Mouse (Mus musculus): ENCODE data around the gene Fam210b. TPM values are rescaled to one million over a fixed set of nuclear protein-coding genes. Genes with fewer than 3 reads are reported as not detected.

Fam210b gene
- polyA plus RNA-seq, 1 experiment = 10.7 TPM

GRCm38 (mm10) chr2:172328248-172328647 is 17.1 kb upstream of the Fam210b start:
- H3K4me1 ChIP-seq (ENCODE audit: control insufficient read depth, insufficient read depth, low read length) = no peaks in the 10 kb centered on the region
- TF ChIP-seq POLR2A (IDR thresholded peaks at IDR 0.05; ENCODE audit: borderline replicate concordance, low read depth, low read length) (no peak), CTCF (IDR thresholded peaks at IDR 0.05; ENCODE audit: low read depth, low read length) (no peak)
- no peak overlapping the region for H3K4me3 ChIP-seq (ENCODE audit: insufficient read depth, low read length)
- H3K27ac ChIP-seq (ENCODE audit: insufficient read depth, low read depth, low read length) = no peak overlapping the region

DNA sequence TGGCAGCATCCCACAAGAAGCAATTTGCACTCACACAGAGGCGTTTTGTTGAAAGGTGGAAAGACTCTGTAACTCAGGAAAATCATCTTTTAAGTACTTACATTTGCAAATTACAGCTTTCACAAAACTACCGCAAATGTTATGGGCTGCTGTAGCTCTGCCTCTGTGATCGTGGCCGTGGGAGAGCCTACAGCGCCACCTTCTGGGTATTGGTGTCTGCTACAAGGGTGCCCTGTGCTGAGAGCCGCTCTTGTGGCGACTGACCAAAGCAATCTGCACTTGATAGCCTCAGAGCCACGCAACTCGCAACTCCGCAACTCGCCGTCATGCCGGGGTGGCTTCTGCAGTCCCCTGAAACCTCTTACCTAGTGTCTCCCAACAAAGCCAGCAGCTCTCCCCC is 16.2 kb upstream of the Fam210b start:
- Histone ChIP-seq H3K4me3 (ENCODE audit: insufficient read depth, low read length) (no peak overlapping the region), H3K27ac (ENCODE audit: insufficient read depth, low read depth, low read length) (no peak overlapping the region), H3K4me1 (ENCODE audit: control insufficient read depth, insufficient read depth, low read length) (no peaks in the 10 kb centered on the region)
- TF ChIP-seq CTCF (IDR thresholded peaks at IDR 0.05; ENCODE audit: low read depth, low read length) = 0 out of 2 replicates have a peak, but pooled peaks have one; percentile 40
- TF ChIP-seq POLR2A (IDR thresholded peaks at IDR 0.05; ENCODE audit: borderline replicate concordance, low read depth, low read length) = no peak

GRCm38 (mm10) chr2:172338206-172338942 is 7.0 kb upstream of the Fam210b start:
- Histone ChIP-seq H3K4me3 (ENCODE audit: insufficient read depth, low read length) (no peak overlapping the region), H3K4me1 (ENCODE audit: control insufficient read depth, insufficient read depth, low read length) (no peaks in the 10 kb centered on the region)

DNA sequence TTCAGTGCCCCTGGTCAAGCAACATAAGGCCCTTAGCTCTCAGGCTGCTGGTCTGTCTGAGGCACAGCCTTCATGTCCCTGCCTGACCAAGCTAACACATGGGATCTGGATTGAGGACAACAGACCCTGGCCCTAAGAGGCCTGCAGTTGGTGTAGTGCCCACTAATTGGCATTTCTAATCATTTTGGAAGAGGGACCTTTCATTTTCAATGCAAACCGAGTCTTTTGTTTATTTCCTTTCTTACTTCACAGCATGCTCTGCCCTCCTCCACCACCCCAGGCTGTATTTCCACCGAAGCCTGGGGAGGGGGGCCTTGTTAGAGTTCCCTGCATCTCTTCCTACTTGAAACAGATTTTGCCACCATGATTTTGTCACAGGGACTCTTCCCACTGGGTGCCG is 4.4 kb upstream of the Fam210b start:
- TF ChIP-seq POLR2A (IDR thresholded peaks at IDR 0.05; ENCODE audit: borderline replicate concordance, low read depth, low read length) (no peak), CTCF (IDR thresholded peaks at IDR 0.05; ENCODE audit: low read depth, low read length) (no peak)

More at GRCm38 (mm10) chr2:172338206-172338942, 7.0 kb upstream of the Fam210b start:
- H3K27ac ChIP-seq (ENCODE audit: insufficient read depth, low read depth, low read length) = no peak overlapping the region
- TF ChIP-seq CTCF (IDR thresholded peaks at IDR 0.05; ENCODE audit: low read depth, low read length) (no peak), POLR2A (IDR thresholded peaks at IDR 0.05; ENCODE audit: borderline replicate concordance, low read depth, low read length) (no peak)

GRCm38 (mm10) chr2:172341606-172342005 is 3.8 kb upstream of the Fam210b start:
- TF ChIP-seq POLR2A (IDR thresholded peaks at IDR 0.05; ENCODE audit: borderline replicate concordance, low read depth, low read length) = no peak
- no peak for TF ChIP-seq CTCF (IDR thresholded peaks at IDR 0.05; ENCODE audit: low read depth, low read length)
- no peak overlapping the region for H3K27ac ChIP-seq (ENCODE audit: insufficient read depth, low read depth, low read length)
- no peak overlapping the region for H3K4me3 ChIP-seq (ENCODE audit: insufficient read depth, low read length)
- H3K4me1 ChIP-seq (ENCODE audit: control insufficient read depth, insufficient read depth, low read length) = peaks cover 3% of the 10 kb centered on the region; the same call in 1 of the 2 replicates

More for the DNA sequence above, 4.4 kb upstream of the Fam210b start:
- Histone ChIP-seq H3K27ac (ENCODE audit: insufficient read depth, low read depth, low read length) (no peak overlapping the region), H3K4me3 (ENCODE audit: insufficient read depth, low read length) (no peak overlapping the region), H3K4me1 (ENCODE audit: control insufficient read depth, insufficient read depth, low read length) (peaks cover 3% of the 10 kb centered on the region; the same call in 1 of the 2 replicates)

GRCm38 (mm10) chr2:172343751-172344150 is 1.6 kb upstream of the Fam210b start:
- H3K4me3 ChIP-seq (ENCODE audit: insufficient read depth, low read length) = no peak overlapping the region
- H3K27ac ChIP-seq (ENCODE audit: insufficient read depth, low read depth, low read length) = no peak overlapping the region
- H3K4me1 ChIP-seq (ENCODE audit: control insufficient read depth, insufficient read depth, low read length) = peaks cover 3% of the 10 kb centered on the region; the same call in 1 of the 2 replicates
- TF ChIP-seq CTCF (IDR thresholded peaks at IDR 0.05; ENCODE audit: low read depth, low read length) (no peak), POLR2A (IDR thresholded peaks at IDR 0.05; ENCODE audit: borderline replicate concordance, low read depth, low read length) (no peak)

DNA sequence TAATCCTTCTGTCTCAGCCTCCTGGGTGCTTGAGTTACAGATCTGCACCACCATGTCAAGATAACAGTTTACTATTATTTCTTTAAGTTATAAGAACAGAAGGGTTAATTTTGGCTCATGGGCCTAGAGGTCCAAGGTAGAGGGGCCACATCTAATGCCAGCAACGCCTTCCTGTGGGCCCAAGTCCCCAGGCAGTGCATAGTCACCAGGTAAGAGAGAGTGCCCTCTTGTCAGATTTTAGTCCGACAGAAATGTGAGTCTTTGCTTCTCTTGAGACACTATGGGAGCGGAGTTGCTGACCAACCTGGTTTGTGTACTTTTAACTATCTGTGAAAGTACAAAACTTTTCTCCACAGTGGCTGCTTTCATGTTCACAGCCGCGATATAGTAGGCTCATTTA is 696 bp upstream of the Fam210b start:
- Histone ChIP-seq H3K27ac (ENCODE audit: insufficient read depth, low read depth, low read length) (no peak overlapping the region), H3K4me1 (ENCODE audit: control insufficient read depth, insufficient read depth, low read length) (peaks cover 3% of the 10 kb centered on the region; the same call in 1 of the 2 replicates), H3K4me3 (ENCODE audit: insufficient read depth, low read length) (no peak overlapping the region)
- TF ChIP-seq CTCF (IDR thresholded peaks at IDR 0.05; ENCODE audit: low read depth, low read length) = no peak
- TF ChIP-seq POLR2A (IDR thresholded peaks at IDR 0.05; ENCODE audit: borderline replicate concordance, low read depth, low read length) = no peak

GRCm38 (mm10) chr2:172346034-172346929 is 917 bp downstream of the Fam210b start:
- Histone ChIP-seq H3K27ac (ENCODE audit: insufficient read depth, low read depth, low read length) (no peak overlapping the region), H3K4me3 (ENCODE audit: insufficient read depth, low read length) (peak overlapping the region; percentile 94), H3K4me1 (ENCODE audit: control insufficient read depth, insufficient read depth, low read length) (peaks cover 3% of the 10 kb centered on the region; the same call in 1 of the 2 replicates)
- TF ChIP-seq CTCF (IDR thresholded peaks at IDR 0.05; ENCODE audit: low read depth, low read length) (no peak), POLR2A (IDR thresholded peaks at IDR 0.05; ENCODE audit: borderline replicate concordance, low read depth, low read length) (no peak)

DNA sequence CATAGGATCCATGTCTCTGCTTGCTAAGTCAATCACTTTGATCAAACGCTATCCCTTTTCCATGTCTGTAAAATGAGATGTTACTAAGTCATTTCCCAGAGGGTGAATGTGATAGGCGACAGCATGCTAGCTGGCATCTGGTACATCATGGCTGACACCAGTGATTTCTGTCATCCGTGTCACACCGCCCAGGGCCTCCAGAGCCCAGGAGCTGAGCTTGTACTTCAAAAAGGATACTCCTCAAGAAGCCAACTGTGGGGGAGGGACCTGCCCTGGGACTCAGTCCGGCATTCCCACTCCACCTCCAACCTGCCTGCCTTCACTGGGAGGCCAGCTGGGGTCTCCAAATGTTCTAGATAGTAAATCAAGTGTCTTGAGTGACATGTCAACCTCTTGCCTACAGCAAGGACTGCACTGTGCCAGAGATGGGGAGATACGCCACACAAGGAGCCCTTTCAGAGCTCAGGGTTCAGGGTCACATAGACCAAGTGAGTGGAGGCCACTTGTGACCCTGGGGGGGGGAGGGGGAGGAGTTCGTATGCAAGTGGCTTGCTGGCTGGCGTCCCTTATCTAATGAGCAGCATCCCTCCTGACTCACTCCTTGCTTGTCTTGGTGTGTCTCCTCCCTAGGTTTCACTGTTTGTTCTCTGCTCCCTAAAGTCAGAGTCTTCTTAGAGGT is 1.7 kb downstream of the Fam210b start:
- H3K27ac ChIP-seq (ENCODE audit: insufficient read depth, low read depth, low read length) = no peak overlapping the region
- peaks cover 3% of the 10 kb centered on the region; the same call in 1 of the 2 replicates for H3K4me1 ChIP-seq (ENCODE audit: control insufficient read depth, insufficient read depth, low read length)
- H3K4me3 ChIP-seq (ENCODE audit: insufficient read depth, low read length) = no peak overlapping the region
- no peak for TF ChIP-seq CTCF (IDR thresholded peaks at IDR 0.05; ENCODE audit: low read depth, low read length)
- no peak for TF ChIP-seq POLR2A (IDR thresholded peaks at IDR 0.05; ENCODE audit: borderline replicate concordance, low read depth, low read length)

Measured in bone marrow macrophage, adult 2 months (primary cell).